Mouse (Mus musculus) R1 (cell line): ENCODE data around the gene Kalrn.

ENCODE experiments used
- DNase-seq: peaks from one replicate; pipeline ENCODE4 v3.0.0-alpha.2; 2018; ENCODE audit warnings: low read depth, low spot score

The Kalrn gene

GRCm38 (mm10) chr16:34316253-34316652 lies 257.1 kb downstream of the Kalrn start:
- no peak for DNase-seq

DNA sequence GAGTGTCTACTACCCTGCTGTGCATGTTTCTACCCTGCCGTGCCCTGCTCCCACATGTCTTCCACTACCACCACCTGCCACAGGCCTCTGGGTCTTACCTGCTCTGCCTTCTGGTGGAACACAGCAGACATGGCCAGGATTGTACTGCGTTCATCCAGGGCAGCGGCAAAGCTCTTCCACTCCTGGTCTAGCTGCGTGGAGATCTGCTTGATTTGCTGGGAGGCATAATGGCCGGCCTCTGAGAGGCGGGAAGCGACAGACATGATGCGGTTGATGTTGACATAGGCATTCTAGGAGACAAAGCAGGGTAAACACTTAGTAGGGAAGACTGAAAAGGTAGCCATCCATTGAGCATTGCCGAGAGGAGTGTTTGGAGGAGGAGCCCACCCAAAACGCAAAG lies 259.3 kb downstream of the Kalrn start:
- no peak for DNase-seq

- no peak for DNase-seq
These were observed 261.8 kb downstream of the Kalrn start for GRCm38 (mm10) chr16:34311577-34311976.

DNA sequence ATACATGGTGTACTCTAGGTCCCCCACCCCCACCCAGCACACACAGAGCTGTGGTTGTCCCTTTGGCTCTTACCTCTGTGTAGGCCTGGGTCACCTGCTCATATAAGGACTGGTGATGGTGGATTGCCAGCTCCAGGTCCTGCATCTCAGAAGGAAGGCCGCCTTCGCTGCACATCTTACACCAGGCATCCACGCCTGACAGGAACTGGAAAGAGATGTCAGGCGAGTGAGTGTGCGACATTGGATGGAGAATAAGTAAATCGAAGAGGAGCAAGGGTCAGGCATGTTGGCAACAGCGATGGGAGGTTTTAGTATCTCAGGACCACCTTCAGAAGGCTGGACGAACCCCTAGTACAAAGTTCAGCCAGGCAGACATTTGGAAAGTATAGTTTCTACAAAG lies 263.0 kb downstream of the Kalrn start:
- DNase-seq, result no peak

GRCm38 (mm10) chr16:34308324-34308723 lies 265.0 kb downstream of the Kalrn start:
- DNase-seq, result no peak

- DNase-seq, result no peak
These were observed 265.9 kb downstream of the Kalrn start for GRCm38 (mm10) chr16:34307458-34307857.

DNA sequence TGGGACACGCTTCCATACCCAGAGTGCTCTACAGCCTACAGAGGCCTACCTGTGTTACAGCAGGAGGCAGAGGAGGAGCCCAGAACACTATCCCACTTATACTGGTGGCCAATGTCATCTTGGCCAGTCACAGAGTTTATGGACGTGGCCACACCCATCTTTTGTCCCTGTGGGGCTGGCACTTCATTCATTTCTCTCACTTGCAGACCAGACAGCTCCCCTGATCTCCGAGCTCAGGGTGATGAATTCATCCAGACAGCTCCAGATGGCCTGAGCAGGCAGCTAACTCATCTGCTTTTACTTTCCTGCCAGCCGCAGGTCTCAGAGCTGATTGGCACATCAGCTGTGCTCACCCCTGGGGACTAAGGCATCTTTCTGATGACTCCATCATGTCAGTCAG lies 267.7 kb downstream of the Kalrn start:
- no peak for DNase-seq

- DNase-seq, result peak; percentile 18
These were observed 269.5 kb downstream of the Kalrn start for GRCm38 (mm10) chr16:34303818-34304217.

- DNase-seq, result no peak
These were observed 270.8 kb downstream of the Kalrn start for GRCm38 (mm10) chr16:34302503-34302902.

- peak; percentile 6 for DNase-seq
These were observed 271.3 kb downstream of the Kalrn start for GRCm38 (mm10) chr16:34302063-34302462.

DNA sequence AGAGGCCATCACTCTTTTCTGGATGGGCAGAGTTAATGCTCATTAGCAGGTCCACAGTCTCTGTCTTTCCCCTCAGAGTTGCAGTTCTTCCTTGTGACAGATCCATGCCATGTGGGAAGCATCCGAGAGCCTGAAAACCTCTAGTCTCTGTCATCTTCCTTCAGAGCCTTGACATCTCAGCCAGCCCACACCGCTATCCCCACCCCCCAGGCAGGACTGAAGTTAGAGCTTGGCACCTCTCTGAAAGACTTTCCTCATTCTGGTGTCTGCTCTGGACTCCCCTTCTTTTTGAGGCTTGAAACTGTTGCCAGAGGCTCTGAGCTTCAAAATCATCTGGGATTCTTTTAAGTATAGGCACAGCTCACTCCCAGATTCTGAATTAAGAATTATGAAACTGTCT lies 274.1 kb downstream of the Kalrn start:
- DNase-seq, result no peak

- no peak for DNase-seq
These were observed 275.2 kb downstream of the Kalrn start for GRCm38 (mm10) chr16:34297911-34298682.

DNA sequence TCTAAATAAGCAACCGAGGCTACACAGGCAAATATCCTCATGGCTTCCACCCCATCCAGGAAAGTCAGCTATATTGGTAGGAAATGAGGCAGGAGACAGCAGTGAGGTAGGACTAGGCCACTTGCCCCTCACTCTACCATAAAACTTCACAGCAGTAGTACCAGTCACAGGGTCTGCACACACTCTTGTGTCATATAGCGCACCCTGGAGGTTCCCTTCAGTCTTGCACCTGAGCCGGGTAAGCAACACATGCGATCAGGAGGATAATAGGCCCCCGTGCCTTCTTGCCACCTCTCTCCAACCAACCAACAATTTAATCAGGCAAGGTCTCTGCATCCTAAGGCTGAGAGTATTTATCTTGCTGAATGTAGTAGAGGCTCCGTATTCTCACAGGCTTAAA lies 278.8 kb downstream of the Kalrn start:
- DNase-seq, result peak; percentile 52

- no peak for DNase-seq
These were observed 279.7 kb downstream of the Kalrn start for GRCm38 (mm10) chr16:34293675-34294074.

DNA sequence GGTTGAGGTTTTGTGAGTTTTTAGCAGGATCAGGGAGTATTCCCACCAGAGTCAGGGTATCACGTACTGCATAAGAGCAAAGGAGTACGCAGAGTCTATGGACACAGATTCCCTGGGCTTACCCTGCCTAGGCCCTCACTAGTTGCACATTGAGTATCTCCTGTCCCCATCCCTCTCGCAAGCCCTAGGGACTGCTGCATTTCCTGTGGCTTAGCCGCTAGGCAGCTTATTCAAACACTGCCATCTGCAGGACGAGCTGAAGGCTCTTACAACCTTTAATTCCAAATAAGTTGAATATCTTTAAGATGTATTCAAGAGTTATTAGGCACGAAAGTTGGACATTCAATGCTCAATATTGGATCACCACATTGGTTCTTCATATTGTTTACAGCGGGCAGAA lies 283.7 kb downstream of the Kalrn start:
- peak; percentile 16 for DNase-seq

DNA sequence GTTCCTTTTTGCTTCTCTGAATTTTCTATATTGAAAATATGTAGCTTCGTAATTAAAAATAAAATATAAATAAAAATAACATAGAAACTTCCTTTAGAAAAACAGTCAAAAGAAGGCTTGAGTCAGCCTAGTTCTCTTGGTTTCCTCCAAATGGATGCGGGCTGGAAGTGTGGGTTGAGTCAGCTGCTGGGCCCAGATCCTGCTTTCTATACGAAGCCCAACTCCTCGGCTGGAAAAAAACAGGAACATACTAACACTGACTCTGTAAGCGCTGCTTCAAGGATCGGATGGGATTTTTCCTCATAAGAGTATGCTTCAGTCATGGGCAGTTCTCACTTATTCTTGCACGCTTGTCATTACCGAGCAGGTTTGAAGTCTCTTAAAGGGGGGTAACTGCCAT lies 291.3 kb downstream of the Kalrn start:
- no peak for DNase-seq

- no peak for DNase-seq
These were observed 293.5 kb downstream of the Kalrn start for GRCm38 (mm10) chr16:34279654-34280383.

GRCm38 (mm10) chr16:34278249-34278790 lies 295.0 kb downstream of the Kalrn start:
- DNase-seq, result no peak

DNA sequence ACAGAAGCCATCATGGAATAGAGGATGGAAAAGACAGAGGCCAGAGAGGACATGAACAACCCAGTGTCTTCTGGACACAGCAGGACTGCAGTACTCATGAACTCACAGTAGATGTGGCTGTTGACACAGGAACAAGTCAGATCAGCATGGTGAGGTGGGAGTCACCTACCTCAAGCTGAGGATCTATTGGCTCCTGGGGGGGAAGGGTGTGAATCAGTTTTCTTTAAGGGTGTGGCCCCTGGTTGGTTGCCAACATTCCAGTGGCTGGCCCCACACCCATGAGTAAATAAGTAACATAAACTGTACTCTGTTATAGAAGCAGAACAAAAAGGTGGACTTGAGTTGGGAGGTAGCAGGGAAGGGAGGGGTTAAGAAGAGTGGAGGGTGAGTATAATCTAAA lies 298.7 kb downstream of the Kalrn start:
- peak; percentile 30 for DNase-seq

GRCm38 (mm10) chr16:34271476-34271875 lies 301.9 kb downstream of the Kalrn start:
- DNase-seq, result no peak

DNA sequence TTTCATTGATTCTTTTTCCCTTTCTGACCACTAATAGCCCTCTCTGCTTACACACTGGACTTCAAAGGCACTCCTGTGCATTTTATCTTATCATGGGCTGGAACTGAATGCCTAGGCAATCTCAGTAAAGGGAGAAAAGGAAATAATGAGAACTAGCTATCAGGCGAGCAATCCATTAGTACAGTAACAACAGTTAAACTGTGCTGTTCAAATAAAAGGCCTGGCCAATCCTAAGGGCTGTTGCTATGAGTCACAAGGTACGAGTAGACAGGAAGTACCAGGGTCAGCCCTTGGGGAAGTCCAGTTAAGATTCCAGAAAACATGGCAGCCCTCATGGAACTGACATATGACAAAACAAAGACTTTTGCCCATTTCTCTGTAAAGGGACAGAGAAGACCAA lies 302.7 kb downstream of the Kalrn start:
- DNase-seq, result no peak

GRCm38 (mm10) chr16:34269642-34270041 lies 303.7 kb downstream of the Kalrn start:
- DNase-seq, result no peak

GRCm38 (mm10) chr16:34267751-34268150 lies 305.6 kb downstream of the Kalrn start:
- DNase-seq, result peak; percentile 9
